Mouse (Mus musculus) frontal cortex, postnatal 14 days (tissue): ENCODE results near the gene Theg.

ENCODE experiments used
- DNase-seq, 2 experiments: peaks; one replicate each; pipeline ENCODE4 v3.0.0; 2022; ENCODE audit warnings: low spot score in 2 of 2

Theg gene

DNA sequence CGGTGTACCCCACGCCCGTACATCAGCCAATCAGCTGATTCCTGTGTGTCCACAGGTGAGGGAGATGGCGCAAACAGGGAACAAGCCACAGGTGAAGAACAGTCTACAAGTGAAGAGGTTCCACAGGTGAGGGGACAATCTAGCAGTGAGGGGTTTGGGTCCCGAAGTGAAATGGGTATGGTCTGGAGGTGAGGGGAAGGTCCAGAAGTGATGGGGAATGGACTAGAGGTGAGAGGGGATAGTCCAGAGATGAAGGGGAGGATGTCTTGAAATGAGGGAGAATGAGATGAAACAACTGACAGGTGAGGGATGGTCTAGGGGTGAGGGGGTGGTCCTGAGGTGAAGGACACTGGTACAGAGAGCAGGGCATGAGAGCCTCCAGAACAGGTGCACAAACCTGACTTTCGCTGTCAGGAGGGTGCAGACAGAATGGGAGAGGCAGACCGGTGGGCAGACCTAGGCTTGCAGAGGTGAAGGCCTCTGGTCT lies 31.9 kb downstream of the Theg start:
- DNase-seq: peak in 1 of 2 experiments; percentile 3

DNA sequence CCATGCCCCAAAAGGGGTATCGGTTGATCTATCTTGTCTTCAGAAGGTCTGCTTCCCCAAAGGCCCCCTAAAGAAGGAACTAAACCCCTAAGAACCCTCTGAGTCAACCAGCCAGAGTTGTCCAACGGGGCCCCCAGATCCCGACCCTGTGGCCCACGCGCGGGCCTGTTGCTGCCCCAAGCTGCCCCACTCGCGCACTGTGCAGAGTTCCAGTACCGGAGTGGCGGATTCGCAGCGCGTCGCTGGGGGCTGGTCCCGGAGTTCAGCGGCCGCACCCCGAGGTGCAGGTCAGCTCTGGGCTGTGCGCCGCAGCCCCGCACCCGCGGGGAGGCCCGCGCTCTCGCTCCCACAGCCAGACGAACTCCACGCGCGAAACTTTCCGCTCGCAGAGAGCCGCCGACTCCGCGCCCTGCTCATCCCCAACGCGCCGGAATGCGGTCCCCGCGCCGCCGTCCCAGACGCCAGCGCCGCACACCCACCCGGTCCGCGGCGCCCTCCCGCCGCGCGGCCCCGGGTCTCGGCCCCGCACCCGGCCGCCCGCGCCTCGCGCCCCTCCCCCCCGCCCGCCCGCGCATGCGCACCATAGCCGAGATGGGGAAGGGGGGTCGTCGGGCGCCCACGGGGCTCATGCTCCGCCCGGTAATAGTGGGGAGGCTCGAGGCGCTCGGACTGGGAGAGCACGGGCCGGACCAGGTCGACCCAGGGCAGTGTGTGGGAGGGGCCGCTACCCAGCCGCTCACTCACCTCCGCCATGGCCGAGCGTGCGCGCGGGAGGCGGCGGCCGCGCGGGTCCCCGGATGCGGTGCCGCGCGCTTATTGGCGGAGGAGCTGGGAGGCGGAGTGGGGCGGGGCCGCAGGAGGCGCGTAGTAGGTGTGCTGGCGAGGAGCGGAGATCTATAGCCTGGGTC lies 32.5 kb downstream of the Theg start, which contains the start of gene Mier2:
Gene Mier2, minus strand, starts transcription at position 870 of the 908 bp plus-strand sequence.
- DNase-seq: peak; percentile 66 to 77

DNA sequence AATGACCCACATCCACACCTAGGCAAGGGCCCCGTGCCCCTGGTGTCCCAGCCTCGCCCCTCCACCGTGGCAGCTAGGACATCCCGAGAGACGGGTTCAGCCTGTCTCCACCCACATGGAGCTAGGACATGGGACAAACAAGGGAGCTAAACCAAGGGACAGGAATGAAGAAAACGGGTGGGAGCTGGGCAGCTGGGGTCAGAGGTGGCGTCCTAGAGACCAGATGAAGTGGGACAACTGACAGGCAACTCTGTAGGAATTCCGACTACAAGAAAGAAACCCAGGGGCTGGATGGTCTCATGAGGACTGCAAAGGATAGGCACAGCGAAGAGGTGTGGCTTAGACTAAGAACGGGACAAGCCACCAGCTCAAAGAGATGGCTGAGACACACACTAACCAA lies 33.4 kb downstream of the Theg start:
- DNase-seq: no peak

DNA sequence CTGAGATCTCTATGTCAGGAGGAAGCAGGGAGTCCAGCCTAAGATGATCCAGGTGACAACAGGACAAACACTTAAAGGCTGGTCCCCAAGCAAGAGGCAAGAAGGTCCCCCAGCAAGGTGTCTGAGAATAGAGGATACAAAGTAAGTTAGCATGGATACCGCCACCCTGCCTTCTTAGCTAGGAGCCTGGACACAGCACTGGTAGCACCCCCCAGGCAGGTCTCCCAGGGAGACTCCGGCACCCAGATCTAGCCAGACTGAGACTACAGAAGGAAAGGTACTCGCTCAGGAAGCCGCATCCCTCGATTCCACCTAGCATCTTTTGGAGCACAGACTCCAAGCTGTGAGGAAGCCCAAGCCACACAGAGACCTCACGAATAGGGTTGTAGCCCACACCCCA lies 34.0 kb downstream of the Theg start:
- peak in 1 of 2 experiments; percentile 1 for DNase-seq

DNA sequence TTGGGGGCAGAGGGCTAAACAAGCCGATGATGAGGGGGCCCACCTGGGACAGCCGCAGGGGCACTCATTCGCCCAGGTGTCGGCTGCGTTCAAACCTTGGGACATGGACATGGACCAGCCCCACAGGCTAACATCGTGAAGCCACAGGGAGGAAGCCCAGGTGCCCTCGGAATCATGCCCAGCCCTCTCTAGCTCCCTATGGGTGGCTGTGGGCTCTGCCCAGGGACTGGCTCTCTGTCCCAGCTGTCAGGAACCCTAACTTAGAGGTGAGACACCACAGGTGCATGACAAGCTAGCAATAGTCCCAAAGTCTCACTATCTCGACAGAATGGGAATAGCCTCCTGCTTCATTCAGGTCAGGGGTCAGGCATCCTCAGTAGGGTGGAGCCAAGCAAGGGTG lies 34.6 kb downstream of the Theg start:
- DNase-seq: no peak

DNA sequence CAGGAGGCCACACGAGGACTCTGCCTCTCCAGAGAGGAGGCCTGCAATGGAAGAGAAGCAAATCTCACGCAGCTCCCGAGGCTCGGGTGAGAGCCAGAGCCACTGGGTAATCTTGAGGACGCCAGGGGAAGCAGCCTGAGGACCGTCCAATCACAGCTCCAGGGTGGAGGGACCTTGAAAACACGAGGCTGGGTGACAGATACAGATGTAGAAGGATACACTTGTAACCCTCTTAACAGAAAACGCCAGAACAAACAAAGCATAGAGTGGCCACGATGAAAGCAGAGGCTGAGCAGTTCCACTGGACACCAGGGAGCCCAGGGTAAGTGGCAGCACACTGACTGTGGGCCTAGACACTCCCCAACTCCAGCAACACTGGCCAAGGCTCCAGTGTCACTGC lies 36.8 kb downstream of the Theg start:
- peak in 1 of 2 experiments; percentile 2 for DNase-seq

DNA sequence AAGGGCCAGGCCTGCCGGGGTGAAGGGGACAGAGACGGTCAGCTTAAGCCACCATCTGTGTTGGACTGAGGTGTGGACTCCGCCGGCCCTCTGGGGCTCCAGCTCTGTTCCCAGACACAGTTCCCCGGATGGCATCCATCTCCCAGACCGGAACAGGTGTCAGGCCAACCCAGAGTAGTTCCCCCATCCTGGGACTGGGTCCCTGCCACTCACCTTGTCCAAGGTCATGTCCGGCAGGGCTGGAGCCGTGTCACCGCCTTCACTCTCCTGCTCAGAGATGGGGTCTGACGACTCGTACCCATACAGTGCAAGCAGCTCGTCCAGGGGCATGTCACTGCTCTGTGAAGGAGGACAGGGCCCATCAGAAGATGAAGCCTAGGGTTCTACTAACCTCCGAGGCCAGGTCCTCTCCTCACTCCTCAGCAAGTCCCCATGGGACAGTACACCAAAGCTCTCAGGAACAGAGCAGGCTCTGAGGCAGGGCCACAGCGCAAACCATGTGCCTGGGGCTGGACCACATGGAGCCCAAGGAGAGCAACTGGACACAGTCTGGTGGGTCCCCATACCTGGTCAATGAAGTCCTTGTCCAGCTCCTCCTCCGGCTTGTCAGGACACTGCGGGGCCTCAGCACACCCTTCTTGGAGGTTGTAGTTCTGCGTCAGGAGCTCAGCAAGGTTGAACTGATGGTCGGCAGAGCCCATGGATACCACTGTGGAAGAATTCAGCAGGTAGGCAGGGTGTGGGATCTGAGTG lies 38.0 kb downstream of the Theg start:
- DNase-seq: no peak

DNA sequence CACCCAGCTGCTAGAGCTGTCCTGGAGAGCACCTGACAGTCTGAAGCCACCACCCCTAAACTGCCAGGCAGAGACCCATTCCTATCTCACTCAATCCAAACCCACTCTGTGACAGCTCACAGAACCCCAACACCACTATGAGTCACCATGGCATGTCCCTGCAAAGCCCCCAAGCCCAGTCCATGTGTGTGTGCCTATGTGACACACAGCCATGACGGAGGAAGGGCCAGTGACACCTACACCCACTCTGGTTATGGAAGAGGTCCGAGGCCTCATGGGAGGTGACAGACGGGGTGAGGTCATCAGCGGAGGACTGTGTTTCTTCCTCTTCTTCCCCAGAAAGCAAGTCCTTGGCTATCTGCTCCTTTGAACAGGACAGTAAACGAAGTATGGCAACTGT lies 38.6 kb downstream of the Theg start:
- DNase-seq: no peak

DNA sequence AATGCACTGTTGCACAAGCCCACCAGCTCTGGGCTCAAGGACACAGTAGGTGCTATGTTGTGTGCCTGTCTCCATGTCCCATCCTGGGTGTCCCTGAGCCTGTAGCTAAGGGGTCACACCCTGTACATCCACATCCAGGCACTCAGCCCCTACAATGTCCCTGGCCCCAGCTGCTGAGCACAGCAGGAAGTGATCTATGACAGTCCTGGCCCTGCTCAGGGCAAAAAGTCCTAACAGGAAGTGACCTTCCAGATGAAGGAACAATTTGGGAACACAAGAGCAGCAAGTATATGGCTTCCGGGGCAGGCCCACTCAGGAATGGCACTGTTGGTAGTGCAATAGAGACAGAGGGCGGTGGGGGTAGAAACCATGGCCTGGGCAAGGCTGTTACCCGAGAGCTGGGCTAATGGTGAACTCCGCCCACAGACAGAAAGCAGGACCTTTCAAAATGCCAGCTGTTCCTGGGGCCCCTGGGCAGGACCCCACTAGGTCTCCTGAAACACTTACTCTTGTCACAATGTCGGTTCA lies 39.9 kb downstream of the Theg start:
- no peak for DNase-seq

DNA sequence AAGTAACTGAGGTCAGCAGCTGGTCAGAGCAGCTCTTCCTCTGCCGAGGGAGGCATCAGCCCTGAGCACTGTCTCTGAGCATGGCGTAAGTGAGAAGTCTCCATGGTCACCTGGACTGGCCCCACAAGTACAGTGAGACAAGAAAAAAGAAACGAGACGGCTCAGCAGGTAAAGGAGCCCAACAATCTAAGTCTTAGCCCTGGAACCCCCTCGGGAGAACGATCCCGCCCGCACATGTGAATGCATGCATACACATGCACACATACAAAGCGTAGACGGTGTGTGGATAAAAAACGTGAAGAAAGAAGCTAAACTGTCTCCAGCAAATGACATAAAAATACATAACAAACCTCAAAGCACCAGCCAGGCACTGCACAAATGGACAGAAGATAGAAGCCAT lies 40.6 kb downstream of the Theg start:
- no peak for DNase-seq

DNA sequence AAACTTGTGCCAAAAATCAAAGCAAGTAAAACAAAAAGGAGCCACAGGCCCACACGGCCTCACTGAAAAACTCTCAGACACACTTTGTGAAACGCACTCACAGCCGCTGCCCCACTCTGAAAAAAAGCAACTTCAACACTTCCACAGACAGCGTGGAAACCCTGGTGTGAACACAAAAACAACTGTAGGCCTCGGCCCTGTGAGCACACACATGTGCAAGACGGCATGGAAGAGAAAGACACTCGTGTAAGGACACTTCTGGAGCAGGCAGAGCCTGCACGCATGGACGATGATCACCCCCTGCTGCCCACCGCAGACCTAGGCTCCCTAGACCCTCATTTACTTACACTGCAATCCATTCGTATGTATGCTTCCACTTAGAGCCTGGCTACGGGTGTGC lies 41.2 kb downstream of the Theg start:
- no peak for DNase-seq

DNA sequence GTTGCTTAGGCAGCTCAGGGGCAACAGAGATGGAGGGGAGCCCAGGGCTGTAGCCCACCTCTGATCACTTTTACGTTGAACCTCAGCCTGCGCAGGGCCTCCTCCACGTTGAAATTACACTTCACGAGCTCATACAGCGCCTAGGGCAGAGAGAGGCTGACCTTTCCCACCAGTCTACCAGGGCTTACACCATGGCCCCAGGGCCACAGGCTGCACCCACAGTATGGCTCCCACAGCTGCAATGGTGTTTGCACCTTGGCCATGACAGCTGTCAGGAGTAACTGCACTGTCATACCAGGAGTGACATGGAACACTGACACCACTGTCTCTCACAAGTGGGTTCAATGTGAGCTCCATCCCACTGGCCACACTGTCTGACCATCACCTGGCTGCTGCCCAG lies 42.5 kb downstream of the Theg start:
- DNase-seq: no peak

DNA sequence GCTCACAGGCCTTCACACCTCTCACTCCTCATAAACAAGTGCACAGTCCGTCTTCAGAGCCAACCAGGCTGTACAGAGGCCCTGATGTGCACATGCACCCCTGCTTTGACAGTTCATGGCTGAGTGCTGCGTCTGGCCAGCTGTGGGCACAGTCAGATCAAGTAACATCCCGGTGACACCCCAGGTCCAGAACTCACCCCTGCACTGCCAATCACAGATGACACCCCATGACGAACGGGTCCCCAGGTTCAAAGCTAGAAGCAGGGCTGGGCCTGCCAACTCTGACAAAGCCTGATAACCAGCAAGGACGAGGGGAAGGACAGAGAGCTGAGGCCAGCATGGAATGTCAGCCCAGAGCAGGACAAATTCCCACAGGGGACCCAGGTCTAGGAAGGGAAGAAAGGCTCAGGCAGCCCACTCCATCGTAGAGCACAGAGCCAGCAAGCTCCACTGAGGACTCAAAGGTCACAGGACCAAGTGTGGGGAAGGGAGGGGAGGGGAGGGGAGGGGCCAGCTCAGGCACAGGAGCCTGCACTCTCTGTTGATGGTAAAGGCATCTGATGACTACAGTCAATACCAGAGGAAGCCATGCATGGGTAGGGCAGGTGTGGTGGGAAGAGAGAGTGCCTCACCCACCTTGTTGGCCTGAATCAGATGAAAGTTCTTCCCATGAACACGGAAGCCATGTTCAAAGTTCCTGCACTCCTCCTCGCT lies 43.1 kb downstream of the Theg start:
- DNase-seq: no peak

DNA sequence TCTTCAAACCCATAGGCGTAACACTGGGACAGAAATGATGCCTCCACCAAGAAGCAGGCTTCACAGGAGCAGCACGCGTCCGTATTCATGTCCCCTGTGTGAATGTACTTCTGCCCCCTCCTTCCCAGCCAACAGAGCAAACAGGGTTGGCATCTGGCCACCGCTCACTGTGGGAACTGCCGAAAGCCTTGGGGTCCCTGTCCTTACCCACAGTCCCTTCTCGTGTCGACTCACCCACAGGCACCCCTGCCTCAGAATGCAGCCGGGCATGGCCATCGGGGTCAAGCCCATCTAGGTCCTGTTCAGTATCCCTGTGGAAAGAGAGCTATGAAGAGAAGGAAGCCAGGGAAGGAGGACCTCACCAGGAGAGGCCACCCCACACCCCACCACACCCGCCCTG lies 45.0 kb downstream of the Theg start:
- DNase-seq: no peak

DNA sequence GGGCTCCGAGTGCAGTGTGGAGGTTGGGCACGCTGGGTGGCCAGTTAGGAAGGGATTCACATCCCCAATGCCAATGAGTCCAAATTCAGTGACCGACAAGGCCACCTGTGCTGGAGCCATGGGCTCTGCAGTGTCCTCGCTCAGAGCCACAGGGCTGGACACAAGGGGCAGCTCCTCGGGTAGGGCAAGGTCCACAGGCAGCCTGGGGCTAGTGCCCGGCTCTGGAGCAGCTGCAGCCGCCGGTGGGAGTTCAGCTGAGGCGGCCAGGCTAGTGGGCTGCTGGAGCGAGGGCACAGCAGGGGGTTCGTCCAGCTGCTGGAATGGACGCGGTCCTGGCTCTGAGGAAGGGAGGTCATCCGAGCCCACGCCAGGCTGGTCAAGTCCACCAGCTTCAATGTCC lies 45.6 kb downstream of the Theg start:
- no peak for DNase-seq

DNA sequence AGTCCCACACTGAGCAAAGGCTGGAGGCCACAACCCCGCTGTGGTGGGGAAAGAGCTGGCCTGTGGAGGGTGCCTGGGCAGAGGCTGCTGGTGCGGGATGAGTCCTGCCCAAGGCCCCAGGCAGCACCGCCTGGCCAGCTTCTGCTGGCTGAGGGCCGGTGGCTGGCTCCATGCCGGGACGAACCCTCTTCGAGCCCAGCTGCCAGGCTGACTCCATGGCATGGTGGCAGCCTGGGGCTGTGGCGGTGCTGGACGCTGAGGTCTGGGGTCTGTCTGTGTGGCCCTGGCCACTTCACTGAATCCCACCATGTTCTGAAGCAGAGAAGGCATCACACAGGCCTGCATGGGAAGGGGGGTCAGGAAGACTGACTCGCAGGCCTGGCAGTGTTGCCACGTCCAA lies 46.4 kb downstream of the Theg start:
- DNase-seq: no peak

DNA sequence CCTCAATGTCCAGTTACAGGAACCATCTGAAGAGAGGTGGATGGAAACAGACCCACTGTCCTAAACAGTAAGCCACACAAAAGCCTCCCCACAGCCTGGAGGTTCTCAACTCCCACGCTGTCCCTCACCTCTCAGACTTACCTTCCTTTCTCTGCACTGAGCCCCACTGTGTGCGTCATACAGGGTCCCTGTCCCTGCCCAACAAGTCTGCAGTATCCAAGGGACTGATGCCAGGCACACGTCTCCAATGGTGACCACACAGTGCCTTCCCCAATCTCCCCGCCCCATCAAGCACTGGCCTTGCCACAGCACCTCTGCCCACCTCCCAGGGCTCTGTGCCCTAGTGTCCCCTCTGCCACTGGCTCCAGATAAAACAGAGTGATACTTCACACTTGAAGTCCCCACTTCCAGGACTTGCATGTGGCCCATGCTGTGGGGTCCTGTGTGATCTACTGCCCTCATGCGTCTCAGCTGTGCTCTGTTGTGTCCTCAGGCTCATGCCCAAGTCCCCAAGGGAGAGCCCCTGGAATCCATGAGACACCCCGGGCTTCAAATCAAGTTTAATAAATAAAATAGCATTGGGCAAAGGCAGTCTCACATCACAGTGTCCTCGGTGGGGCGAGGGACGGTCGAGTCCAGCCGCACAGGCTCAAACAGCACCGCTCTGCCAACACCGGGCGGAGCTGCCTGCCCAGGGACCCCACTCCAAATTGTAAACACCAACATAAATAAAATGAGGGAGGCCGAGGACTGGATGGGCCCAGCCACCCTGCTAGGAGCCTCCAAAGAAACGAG lies 47.2 kb downstream of the Theg start:
- DNase-seq: no peak

DNA sequence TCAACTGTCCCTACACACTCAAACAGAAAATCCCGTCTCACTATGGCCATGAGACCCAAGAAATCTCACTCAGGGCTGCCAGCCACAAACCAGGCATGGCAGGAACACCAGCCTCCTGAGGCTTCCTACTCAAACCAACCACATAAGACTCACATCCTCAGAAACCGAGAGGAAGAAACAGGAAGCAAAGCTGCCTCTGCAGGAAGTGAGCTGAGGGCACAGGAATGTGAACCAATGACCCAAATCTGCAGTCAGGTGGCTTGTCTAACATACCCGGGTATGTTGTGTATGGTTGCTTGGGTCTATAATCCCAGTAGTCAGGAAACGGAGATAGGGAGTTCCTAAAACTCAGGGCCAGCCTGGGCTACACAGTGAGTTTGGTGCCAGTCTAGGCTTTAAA lies 48.3 kb downstream of the Theg start:
- DNase-seq: no peak

DNA sequence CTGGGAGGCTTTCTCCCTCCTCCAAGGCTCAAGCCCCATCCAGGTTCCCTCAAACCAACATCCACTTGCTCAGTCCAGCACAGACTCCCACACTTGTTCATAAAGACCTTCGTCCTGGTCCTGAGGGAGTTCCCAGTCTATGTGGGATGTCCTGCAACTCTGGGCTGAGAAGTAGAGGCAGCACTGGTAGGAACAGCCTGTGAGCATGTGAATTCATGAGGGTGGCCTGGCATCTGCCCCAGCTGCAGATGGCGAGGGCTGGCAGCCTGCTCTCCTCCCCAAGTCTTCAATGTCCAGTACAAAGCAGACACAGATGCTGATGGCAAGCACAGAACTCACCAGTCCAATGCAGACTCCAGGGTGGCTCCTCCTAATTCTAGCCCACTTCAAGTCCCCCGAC lies 48.8 kb downstream of the Theg start:
- DNase-seq: no peak

DNA sequence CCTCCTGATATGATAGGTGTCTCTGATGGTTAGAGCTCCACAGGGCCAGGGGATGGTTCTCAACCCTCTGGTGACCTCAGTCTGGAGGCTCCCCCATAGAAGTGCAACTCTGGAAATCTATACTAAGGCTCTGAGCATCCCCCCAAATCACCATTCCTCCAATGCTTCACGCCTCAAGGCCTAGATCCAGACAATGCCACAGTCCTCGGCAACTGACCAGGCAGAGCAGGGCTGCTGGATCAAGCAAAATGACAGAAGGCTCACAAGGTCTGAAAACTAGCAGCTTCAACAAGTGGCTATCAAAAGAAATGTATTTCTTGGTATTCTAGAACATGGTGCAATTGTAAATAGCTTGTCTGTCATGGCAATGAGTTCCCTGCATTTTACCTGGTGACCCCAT lies 49.4 kb downstream of the Theg start:
- DNase-seq: no peak

DNA sequence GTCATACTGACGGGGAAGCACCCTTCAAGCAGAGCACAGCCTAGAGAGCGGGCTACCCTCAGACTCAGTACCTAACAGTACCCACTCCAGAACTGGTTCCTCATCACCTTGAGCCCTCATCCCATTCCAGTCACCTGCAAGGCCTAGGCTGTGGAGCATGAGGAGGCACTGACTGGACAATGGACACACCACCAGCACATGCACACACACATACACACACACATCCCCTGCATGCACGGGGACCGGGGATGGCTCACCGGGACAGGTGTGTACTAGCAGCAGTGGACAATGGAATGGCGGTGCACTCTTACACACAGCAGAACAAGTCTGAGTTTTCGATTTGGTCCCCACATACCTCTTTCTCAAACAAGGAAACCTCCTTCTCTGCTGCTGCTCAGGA lies 49.9 kb downstream of the Theg start:
- DNase-seq: no peak
